Mouse (Mus musculus): ENCODE results near the gene Map3k9.

Gene Map3k9

GRCm38 (mm10) chr12:81719161-81719560 is 61.8 kb downstream of the Map3k9 start:
- in situ Hi-C loops (cut with MboI): no loop called here

GRCm38 (mm10) chr12:81712618-81713017 is 68.4 kb downstream of the Map3k9 start:
- in situ Hi-C loops (cut with MboI): no loop called here

- in situ Hi-C loops (cut with MboI): no loop called here
Observed at GRCm38 (mm10) chr12:81702903-81703302, 78.1 kb downstream of the Map3k9 start.

- in situ Hi-C loops (cut with MboI): no loop called here
Observed at GRCm38 (mm10) chr12:81698011-81698410, 83.0 kb downstream of the Map3k9 start.

- in situ Hi-C loops (cut with MboI): no loop called here
Observed at GRCm38 (mm10) chr12:81691177-81691730, 89.7 kb downstream of the Map3k9 start.

DNA sequence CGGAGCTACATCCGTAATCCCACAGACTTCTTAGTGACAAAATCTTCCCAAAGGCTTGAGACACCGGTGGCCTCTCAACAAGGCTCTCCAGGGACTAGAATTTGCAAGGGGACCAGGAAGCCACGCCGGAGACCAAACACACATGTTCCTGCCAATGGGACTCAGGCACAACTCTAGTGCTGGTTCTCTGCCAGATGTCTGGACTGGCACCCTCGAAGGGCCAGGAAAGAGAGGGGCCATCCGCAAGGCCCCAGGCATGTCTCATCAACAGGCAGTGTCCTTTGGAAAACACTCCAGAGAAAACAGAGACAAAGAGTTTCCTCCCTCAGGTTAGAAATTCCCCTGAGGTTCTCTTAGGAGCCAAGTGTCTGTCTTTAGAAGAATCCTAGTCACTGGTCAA is 90.2 kb downstream of the Map3k9 start:
- in situ Hi-C loops (cut with MboI): no loop called here

DNA sequence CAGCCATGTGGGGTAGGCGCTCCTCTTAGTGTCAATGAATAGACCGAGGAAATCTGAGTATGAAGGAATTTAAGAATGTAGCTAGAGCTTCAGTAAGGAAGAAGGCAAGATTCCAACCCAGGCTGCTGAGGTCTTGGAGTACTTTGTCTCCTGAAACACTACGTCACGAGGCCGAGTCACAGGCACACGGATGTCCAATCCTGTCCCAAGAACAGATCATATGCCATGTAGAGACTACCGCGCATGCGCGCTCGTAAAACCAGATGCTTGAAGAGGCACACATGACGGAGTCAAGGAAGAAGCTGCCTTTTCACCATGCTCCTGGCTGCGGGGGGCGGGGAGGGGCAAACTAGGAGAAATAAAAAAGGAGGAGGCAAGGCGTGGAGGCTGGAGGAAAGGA is 90.9 kb downstream of the Map3k9 start:
- in situ Hi-C loops (cut with MboI): no loop called here

DNA sequence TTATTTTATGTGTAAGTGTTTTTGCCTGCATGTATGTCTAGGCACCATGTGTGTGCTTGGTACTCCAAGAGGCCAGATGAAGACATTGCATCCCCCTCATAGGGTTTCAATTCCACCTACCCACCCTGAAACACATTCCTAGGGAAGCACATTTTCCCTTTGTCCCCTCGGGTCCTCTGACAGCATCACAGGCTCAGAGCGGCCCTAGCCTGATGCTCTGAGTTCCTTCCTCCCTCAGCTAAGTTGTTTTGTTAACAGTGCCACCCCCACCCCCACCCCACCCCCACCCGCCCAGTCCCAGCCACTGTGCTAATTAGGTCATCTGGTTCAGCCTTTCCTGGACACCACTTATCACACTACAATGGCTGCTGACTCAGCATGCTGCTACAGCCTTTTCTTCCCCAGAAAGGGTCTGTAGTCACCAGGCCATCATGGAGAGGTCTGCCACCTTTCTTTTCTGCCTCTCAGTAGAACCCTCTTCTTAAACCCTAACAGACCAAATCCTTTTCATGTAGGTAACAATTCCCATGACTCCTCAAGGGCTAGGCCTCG is 91.4 kb downstream of the Map3k9 start:
- in situ Hi-C loops (cut with MboI): no loop called here

- in situ Hi-C loops (cut with MboI): no loop called here
Observed at GRCm38 (mm10) chr12:81688537-81688936, 92.4 kb downstream of the Map3k9 start.

- in situ Hi-C loops (cut with MboI): no loop called here
Observed at GRCm38 (mm10) chr12:81687873-81688272, 93.1 kb downstream of the Map3k9 start.

GRCm38 (mm10) chr12:81686406-81687117 is 94.4 kb downstream of the Map3k9 start:
- in situ Hi-C loops (cut with MboI): no loop called here

DNA sequence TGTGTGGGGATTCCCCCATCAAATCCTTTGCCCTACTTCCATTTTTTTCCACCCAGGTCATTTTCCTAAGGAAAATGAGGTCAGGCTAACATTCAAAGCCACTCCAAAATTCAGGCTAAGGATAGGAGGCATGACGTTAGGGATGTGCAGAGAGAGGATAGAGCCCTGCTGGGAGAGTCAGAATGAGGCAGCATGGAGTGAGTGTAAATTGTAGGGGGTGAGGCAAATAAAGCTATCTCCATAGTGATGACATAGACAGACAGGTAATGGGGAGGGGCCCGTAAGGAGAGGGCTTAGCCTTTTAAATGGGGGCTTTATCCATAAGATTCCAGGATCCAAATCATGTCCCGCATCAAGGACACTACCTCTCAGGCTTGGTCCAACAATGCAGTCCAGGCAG is 95.0 kb downstream of the Map3k9 start:
- in situ Hi-C loops (cut with MboI): no loop called here

- in situ Hi-C loops (cut with MboI): no loop called here
Observed at GRCm38 (mm10) chr12:81684096-81684495, 96.9 kb downstream of the Map3k9 start.

DNA sequence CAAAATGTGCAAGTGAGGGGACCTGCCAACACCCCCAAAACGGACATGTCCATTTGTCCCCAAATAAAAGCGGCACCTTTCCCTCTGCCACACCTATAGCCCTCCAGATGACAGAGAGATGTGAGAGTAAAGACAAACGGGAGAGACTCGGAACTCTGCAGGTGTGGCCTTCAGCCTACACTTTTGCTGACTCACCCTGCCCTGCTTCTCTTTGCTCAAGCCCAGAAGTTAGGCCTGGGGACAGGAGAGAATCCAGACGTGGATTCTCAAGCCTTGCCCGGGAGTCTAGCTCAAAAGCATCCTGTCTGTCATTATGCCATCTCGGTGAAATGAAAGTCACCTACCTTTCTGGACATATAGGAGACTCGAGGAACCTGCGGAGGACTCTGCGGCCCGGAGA is 97.6 kb downstream of the Map3k9 start:
- in situ Hi-C loops (cut with MboI): no loop called here

GRCm38 (mm10) chr12:81679807-81680529 is 101.0 kb downstream of the Map3k9 start:
- in situ Hi-C loops (cut with MboI): no loop called here

DNA sequence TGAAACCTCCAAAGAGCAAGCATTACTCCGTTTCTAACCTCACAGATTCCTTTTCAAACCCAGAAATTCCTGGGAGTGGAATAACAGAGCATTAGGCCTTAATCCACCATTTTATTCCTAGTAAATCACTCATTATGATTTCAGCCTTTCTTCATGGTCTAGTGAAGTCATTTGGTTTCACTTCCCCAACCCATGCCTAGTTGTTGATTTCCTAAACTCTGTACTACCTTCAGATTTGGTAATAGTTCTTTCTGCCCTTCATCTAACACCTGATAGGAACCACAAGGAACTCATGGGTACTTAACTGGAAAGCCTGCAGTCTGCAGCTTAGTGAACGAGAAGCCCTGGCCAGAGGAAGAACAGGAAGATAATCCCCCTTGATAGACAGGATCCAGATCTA is 105.4 kb downstream of the Map3k9 start:
- in situ Hi-C loops (cut with MboI): no loop called here
